Mouse (Mus musculus) kidney, postnatal 0 days (tissue): ENCODE measurements around the gene Ncor2. TPM values are rescaled to one million over a fixed set of nuclear protein-coding genes. Genes with fewer than 3 reads are reported as not detected.

Experiments used
- ATAC-seq: fragments of 200-750 bp; cut with Nextera tagmentation; replicated peaks from 2 replicates; pipeline ENCODE4 v1.8.0; 2017; ENCODE audit warnings: low read depth, moderate number of reproducible peaks, moderate TSS enrichment, moderate library complexity; ENCODE audit not compliant: low FRiP score
- DNase-seq: peaks from one replicate; pipeline ENCODE4 v3.0.0-alpha.2; 2016; ENCODE audit warnings: low spot score
- H3K27ac ChIP-seq: fragments of 300-500 bp; sonication (generic); 2 replicates; pipeline ENCODE4 v1.5.1; 2014; ENCODE audit warnings: mild to moderate bottlenecking
- H3K27me3 ChIP-seq: fragments of 300-500 bp; sonication (generic); 2 replicates; pipeline ENCODE4 v1.6.1; 2014; ENCODE audit warnings: low read length, mixed read lengths; ENCODE audit not compliant: insufficient read depth
- H3K36me3 ChIP-seq: fragments of 300-500 bp; sonication (generic); 2 replicates; pipeline ENCODE4 v1.6.1; 2014; ENCODE audit warnings: low read length, mixed read lengths; ENCODE audit not compliant: insufficient read depth
- H3K4me1 ChIP-seq: fragments of 300-500 bp; sonication (generic); replicated peaks from 2 replicates; pipeline ENCODE4 v1.6.1; 2014; ENCODE audit warnings: antibody characterized with exemption, low read length, mixed read lengths; ENCODE audit not compliant: insufficient read depth
- H3K4me2 ChIP-seq: fragments of 300-500 bp; sonication (generic); 2 replicates; pipeline ENCODE4 v1.6.1; 2014; ENCODE audit warnings: mild to moderate bottlenecking, low read length, moderate library complexity, mixed read lengths
- H3K4me3 ChIP-seq: fragments of 300-500 bp; sonication (generic); replicated peaks from 2 replicates; pipeline ENCODE4 v1.5.1; 2014; ENCODE audit warnings: low read depth, low read length
- H3K9ac ChIP-seq: fragments of 300-500 bp; sonication (generic); 2 replicates; pipeline ENCODE4 v1.6.1; 2014; ENCODE audit warnings: low read depth, low read length
- H3K9me3 ChIP-seq: fragments of 300-500 bp; sonication (generic); replicated peaks from 2 replicates; pipeline ENCODE4 v1.6.1; 2016; ENCODE audit warnings: low read length, inconsistent platforms, mixed read lengths
- CTCF ChIP-seq: IDR thresholded peaks from 2 replicates; pipeline ENCODE4 v1.5.1; 2016; ENCODE audit warnings: antibody characterized with exemption, low read depth, mild to moderate bottlenecking, moderate library complexity
- WGBS: fragments of 180-500 bp; shearing (Covaris S2); extraction: QIAGEN DNeasy Blood & Tissue Kit; methylation state at CpG from one replicate; pipeline ENCODE4 v1.1.7; 2014; 5-methylcytosine and 5-hydroxymethylcytosine counted together
- polyA plus RNA-seq: library from polyadenylated mRNA; unstranded; fragments of >200 nt; fragmentation: Nextera tagmentation; extraction: Ambion mirVana; gene quantifications from 2 replicates; pipeline ENCODE4 v1.2.1, GENCODE M21; 2015

The Ncor2 gene
- polyA plus RNA-seq, 1 experiment from 2014 or later = 14.6 TPM

- Histone ChIP-seq H3K36me3 (no peaks in the 10 kb centered on the region), H3K4me2 (peak overlapping the region; percentile 13; the same call in 1 of the 2 replicates), H3K4me1 (peaks cover 58% of the 10 kb centered on the region), H3K9ac (peak overlapping the region; percentile 27; the same call in 1 of the 2 replicates), H3K4me3 (no peak overlapping the region), H3K27ac (peak overlapping the region; percentile 47), H3K9me3 (no peaks in the 10 kb centered on the region), H3K27me3 (no peaks in the 10 kb centered on the region)
- no peak for TF ChIP-seq CTCF
- DNase-seq (peak; percentile 86), ATAC-seq (peak; percentile 47; the same call in 1 of the 2 replicates)
- whole genome bisulfite sequencing = 21% methylated on average over 17 of the region's 17 CpGs
These were observed 27.0 kb downstream of the Ncor2 start for GRCm38 (mm10) chr5:125151872-125152534.

- peak; percentile 45 for ATAC-seq
- Histone ChIP-seq H3K36me3 (no peaks in the 10 kb centered on the region), H3K4me3 (no peak overlapping the region), H3K4me2 (no peak overlapping the region), H3K27me3 (no peaks in the 10 kb centered on the region), H3K9ac (no peak overlapping the region), H3K27ac (peak overlapping the region; percentile 47; the same call in 1 of the 2 replicates), H3K9me3 (no peaks in the 10 kb centered on the region), H3K4me1 (peaks cover 53% of the 10 kb centered on the region)
- 17% methylated on average over 10 of the region's 10 CpGs for WGBS
- no peak for TF ChIP-seq CTCF
- peak; percentile 81 for DNase-seq
These were observed 28.0 kb downstream of the Ncor2 start for GRCm38 (mm10) chr5:125150951-125151564.

GRCm38 (mm10) chr5:125149142-125149541 is 29.9 kb downstream of the Ncor2 start:
- Histone ChIP-seq H3K4me3 (no peak overlapping the region), H3K9ac (peak overlapping the region; percentile 5; the same call in 1 of the 2 replicates), H3K4me2 (no peak overlapping the region), H3K27ac (no peak overlapping the region), H3K27me3 (no peaks in the 10 kb centered on the region), H3K4me1 (peaks cover 44% of the 10 kb centered on the region), H3K9me3 (no peaks in the 10 kb centered on the region), H3K36me3 (no peaks in the 10 kb centered on the region)
- DNase-seq = no peak
- TF ChIP-seq CTCF = no peak
- 69% methylated on average over 17 of the region's 17 CpGs for WGBS
- no peak for ATAC-seq

- Histone ChIP-seq H3K27me3 (no peaks in the 10 kb centered on the region), H3K4me2 (no peak overlapping the region), H3K4me3 (no peak overlapping the region), H3K27ac (no peak overlapping the region), H3K4me1 (peaks cover 46% of the 10 kb centered on the region), H3K9ac (peak overlapping the region; percentile 5; the same call in 1 of the 2 replicates), H3K36me3 (no peaks in the 10 kb centered on the region), H3K9me3 (no peaks in the 10 kb centered on the region)
- DNase-seq = no peak
- no peak for ATAC-seq
- no peak for TF ChIP-seq CTCF
- 18% methylated on average over 5 of the region's 5 CpGs for WGBS
These were observed 30.3 kb downstream of the Ncor2 start for GRCm38 (mm10) chr5:125148686-125149085.

GRCm38 (mm10) chr5:125148173-125148572 is 30.8 kb downstream of the Ncor2 start:
- no peaks in the 10 kb centered on the region for H3K27me3 ChIP-seq
- H3K27ac ChIP-seq = no peak overlapping the region
- H3K9me3 ChIP-seq = no peaks in the 10 kb centered on the region
- H3K4me3 ChIP-seq = no peak overlapping the region
- 28% methylated on average over 10 of the region's 10 CpGs for WGBS
- H3K4me1 ChIP-seq = peaks cover 50% of the 10 kb centered on the region
- DNase-seq (no peak), ATAC-seq (no peak)
- no peak overlapping the region for H3K4me2 ChIP-seq
- H3K36me3 ChIP-seq = no peaks in the 10 kb centered on the region
- no peak overlapping the region for H3K9ac ChIP-seq
- no peak for TF ChIP-seq CTCF

- 78% methylated on average over 5 of the region's 5 CpGs for WGBS
- DNase-seq (no peak), ATAC-seq (no peak)
- H3K4me3 ChIP-seq = no peak overlapping the region
- H3K9ac ChIP-seq = no peak overlapping the region
- H3K27ac ChIP-seq = no peak overlapping the region
- TF ChIP-seq CTCF = no peak
- H3K9me3 ChIP-seq = no peaks in the 10 kb centered on the region
- no peaks in the 10 kb centered on the region for H3K36me3 ChIP-seq
- no peak overlapping the region for H3K4me2 ChIP-seq
- peaks cover 51% of the 10 kb centered on the region for H3K4me1 ChIP-seq
- H3K27me3 ChIP-seq = no peaks in the 10 kb centered on the region
These were observed 31.9 kb downstream of the Ncor2 start for GRCm38 (mm10) chr5:125147124-125147523.
